Mouse (Mus musculus): ENCODE data around the gene Mutyh. TPM values are rescaled to one million over a fixed set of nuclear protein-coding genes. Genes with fewer than 3 reads are reported as not detected.
"Not testable (repeated sequence)": the region's sequence is repeated elsewhere in the genome, so short reads cannot be mapped to it uniquely, and the experiment has no call there.

The Mutyh gene
- total RNA-seq, 2 experiments from 2014 or later: 0.88 to 0.96 TPM

DNA sequence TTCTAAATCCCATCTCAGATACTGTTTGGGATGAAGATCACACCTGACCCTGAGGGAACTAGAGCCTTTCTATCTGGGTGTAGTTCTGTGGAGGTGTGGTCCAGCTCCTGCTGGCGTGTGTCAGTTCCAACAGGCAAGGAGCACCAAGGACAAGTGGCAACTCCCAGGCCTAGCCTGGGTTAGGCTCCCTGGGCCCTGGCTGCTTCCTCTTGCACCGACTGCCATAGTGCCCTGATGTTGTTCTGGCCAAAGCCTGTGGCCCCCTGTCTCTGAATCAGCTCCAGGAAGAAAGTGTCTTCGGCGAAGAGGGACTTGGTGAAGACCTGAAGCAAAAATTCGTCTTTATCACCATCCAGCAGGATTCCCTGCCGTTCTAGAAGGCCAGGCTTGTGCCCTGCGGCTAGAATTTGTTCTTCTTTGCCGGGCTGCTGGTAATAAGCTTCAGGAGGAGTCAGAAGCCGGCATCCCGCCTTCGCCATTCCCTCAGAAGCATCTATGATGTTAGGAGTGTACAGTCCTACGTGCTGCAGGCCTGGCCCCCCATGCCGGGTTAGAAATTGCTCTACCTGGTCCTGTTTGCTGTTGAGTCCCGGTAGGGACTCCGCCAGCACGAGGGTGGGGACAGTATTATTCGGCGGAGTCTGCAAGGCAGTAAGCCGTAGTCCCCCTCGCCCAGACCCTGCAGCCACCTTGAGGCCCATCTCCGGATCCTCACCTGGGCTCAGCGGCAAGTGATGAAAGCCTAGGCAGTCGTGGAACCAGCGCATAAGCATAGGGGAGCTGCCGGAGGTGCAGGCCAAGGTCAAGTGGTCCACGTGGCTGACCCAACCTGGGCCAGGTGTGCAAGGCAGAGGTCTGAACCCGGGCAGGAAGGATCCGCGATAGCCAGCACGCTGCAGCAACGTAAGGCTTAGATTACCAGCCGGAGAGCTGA, 12.7 kb downstream of the Mutyh start:
- DNase-seq: no peak
- intact Hi-C loops (cut with DNase I): no loop called here

DNA sequence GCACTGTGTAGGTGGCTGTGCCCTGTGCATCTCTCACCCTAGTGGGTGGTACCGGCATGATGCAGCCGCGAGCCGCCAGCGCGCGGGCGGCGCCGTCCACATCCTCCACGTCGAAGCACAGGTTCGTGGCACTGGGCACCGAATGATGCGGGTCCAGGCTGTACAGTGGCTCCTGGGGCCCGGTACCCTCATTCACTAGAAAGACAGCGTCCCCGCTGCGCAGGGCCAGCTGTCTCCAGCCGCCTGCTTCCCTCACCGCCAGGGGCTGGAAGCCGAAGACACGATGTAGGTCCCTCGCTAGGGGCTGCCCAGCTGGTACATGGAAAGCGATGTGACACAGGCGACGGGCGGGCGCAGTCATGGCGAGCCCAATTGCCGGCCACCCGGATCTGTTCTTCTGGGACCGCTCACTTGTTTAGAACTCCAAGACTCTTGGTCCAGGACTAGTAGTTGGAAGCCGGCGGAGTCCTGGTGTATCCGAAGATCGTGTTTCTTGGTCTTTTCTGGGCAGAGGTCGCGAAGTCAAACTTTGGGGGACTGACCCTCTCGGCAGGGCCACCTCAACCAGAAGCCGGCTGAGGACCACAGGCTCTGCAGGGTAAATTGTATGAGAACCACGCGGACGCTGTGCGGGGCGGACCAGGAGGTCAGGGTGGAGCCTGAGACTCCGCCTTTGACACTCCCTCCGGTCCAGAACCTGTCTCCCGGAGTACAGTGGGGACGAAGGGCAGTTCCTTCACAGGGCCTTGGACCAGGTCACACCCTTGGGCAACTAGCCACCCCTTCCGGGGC, 13.6 kb downstream of the Mutyh start:
- DNase-seq: peak; percentile 75 to 81
- intact Hi-C loops (cut with DNase I): no loop called here

DNA sequence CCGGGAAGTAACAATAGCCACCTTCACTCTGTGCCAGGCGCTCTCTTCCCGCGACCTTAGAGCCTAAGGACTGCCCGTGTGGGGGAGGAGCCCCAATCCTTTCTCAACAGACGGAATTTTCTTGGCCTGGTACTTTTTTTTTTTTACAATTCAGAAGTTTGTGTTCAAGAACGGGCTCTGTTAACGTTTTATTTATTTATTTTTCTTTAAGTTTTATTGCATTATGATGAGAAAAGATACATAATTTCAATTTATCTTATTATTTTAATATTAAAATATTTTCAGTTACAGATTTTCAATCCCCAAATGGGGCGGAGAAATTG, 14.1 kb downstream of the Mutyh start, which contains the start of gene Hpdl:
Gene Hpdl (minus strand): TSS at position 14 of the 323 bp plus-strand sequence.
- intact Hi-C loops (cut with DNase I): no loop called here
- DNase-seq: no peak

DNA sequence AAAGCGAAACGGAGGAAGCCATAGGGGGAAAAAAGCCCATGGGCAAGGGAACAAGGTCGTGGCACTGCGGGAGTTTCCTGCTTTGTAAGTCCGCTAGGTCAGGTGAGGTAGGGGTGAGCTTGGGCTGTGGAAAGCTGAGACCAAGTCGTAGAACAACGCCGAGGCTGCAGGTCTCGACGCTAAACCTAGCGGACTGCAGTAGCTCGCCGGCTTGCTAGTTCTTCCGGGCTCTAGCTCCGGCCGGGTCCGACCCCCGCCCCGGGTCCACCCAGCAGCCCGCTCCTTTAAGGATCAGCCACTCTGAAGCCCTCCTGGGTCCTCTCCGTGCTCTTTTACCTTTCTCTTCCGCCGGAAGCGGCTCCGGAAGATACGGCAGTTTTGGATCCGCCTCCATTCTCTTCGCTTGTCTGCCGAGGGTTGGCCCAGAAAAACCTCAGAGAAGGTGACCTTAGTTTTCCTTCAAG, 17.1 kb downstream of the Mutyh start:
- DNase-seq: peak; percentile 65 to 72
- intact Hi-C loops (cut with DNase I): loop anchor here (5.0 kb wide), 1 partner anchor 318 kb away; no protein-coding TSS in a partner anchor

DNA sequence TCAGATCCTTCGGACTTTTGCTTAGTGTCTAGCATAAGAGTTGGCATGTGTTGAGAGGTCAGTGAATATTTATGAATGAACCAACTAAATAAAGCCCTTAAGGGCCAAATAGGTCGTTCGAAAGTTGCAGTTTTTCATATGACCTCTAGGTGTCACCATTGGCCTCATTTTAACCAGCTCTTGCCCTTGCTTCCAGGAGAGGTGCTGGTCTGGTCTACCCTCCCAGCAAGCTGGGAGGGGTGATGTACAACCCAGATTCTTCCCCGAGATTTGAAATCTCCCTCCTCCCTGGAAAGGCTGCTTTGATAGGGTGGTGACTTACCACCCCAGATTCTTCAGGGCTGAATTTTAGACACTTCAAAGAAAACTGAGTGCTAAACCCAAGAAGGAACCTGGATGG, 20.3 kb downstream of the Mutyh start:
- peak in 1 of 2 experiments; percentile 46 for DNase-seq
- intact Hi-C loops (cut with DNase I): loop anchor here (1.0 to 5.0 kb wide), 2 partner anchors 163 to 314 kb away; no protein-coding TSS in a partner anchor

DNA sequence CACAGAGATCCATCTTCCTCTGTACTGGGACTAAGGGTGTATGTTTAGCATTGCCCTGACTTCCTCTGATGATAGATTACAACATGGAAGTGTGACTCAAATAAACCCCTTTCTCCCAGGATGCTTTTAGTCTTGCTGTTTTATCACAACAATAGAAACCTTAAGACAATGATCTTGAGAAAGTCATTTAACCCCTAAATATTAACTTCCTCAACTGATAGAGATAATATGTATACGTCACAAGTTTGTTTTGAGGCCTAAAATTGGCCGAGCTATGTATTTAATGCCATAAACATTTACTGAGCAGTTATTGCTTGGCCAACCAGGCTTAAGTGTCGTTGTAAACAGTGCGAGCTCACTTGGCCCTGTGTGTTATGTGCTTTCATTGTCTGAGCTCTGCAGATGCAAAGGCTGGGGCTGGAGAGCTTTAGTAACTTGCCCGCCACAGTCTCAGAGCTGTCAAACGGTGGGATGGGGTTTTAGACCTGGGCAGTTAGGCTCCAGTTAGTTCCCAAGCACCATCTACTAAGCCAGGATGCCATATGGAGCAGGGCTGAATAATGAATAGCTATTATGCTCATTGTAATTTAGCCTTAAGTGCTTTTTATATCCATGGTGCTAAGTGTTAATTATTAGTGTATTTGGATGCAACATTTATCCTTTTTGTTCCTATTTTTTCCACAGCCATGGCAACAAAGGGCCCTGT, 22.0 kb downstream of the Mutyh start:
- intact Hi-C loops (cut with DNase I): loop anchor here (5.0 kb wide), 1 partner anchor 313 kb away; no protein-coding TSS in a partner anchor
- no peak for DNase-seq

DNA sequence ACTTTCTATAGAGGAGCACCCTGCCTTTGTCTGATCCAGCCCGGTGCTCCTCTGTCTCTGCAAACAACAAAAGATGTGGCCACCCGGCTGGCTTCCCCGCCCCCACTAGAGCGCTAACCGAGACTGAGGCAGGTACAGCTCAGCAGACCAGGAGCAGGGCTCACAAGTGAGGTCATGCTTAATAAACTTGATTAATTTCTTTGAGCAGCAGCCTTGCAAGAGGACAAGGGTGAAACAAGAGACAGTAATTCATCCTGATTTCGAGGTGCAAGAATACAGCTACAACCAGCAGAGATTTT, 22.5 kb downstream of the Mutyh start:
- DNase-seq: no peak
- intact Hi-C loops (cut with DNase I): no loop called here

DNA sequence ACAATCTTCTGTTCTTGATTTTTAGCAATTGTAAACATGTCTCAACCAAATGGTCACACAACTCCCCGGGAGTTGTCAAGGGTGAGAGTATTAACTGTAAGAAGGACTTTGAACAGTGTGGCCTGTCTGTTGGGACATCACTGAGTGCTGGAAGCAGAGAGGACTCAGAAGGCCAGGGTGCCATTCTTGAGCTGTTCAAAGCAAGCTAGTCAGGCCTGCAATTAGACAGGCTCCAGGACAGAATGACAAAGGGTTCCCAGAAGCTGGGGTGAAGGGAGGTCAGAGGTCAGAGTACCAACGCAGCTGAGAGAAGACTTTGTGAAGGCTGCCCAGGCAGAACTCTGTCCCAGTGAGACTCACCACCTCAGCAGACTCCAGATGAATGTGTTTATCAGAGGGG, 31.5 kb downstream of the Mutyh start:
- DNase-seq: no peak
- intact Hi-C loops (cut with DNase I): no loop called here

DNA sequence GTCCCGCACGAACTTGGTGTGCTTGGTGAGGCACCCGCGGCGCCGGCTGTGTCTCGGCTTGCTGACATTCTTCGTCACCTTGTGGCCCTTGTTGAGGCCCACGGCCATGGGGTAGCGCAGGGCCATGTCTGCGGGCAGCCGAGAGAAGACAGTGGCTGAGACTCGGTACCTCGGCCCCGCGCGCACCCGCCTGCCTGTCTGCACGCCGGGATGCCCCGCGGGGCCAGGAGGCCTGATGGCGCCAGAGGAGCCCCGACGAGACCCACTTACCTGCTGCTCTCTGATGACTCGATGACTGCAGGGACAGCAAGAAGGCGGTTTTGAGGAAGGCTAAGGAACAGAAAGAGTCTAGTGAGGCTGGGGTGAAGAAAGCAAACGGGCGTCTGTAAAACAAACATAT, 32.6 kb downstream of the Mutyh start:
- DNase-seq; intact Hi-C loops (cut with DNase I): not testable (repeated sequence)

DNA sequence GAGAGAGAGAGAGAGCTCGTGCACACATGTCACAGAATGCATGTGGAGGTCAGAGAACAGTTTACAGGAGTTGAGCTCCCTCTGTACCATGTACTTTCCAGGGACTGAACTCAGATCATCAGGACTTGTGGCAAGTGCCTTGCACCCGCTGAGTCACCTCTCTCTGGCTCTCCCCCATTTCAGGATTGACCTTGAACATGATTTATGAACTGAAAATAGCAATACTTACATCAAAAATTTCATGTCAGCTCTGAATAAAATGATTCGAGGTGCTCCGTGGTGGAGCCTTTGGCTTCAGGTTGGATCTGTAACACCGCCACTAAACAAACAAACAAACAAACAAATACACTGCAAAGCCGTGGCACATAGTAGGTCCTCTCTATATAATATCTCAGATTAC, 33.3 kb downstream of the Mutyh start:
- no peak for DNase-seq
- intact Hi-C loops (cut with DNase I): no loop called here

DNA sequence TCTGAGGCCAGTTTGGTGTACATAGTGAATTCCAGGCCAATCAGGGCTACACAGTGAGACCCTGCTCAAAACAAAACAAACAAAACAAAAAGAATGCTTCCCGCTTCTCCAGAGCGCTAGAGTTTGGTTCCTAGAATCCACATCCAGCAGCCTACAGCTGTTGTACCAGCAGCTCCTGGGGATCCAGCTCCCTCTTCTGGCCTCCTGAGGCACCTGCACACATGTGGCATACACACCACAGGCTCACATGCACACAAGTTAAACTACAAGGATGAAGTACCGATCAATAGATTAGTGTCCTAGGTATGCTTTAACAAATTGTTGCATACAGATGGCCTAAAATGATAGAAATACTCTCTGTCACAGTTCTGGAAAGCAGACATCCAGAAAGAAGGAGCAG, 36.8 kb downstream of the Mutyh start:
- intact Hi-C loops (cut with DNase I): no loop called here
- DNase-seq: no peak

DNA sequence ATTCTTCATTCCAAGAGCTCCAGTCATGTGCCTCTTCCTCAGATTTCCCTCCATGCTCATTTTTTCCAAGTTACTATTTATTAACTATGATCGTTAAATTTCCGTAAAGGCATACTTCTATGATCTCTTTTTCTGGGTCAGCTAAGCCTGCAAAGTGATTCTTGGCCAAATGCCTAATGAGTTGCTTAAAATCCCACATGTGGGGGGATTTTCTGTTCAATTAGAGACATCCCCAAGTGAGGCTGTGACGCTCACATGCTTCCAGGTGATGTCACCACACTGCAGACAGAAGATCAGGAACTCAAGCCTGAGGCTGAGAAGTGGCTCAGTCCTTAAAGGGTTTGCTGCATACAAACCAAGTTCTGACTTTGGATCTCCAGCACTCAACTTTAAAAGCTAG, 42.4 kb downstream of the Mutyh start:
- DNase-seq: no peak
- intact Hi-C loops (cut with DNase I): no loop called here

DNA sequence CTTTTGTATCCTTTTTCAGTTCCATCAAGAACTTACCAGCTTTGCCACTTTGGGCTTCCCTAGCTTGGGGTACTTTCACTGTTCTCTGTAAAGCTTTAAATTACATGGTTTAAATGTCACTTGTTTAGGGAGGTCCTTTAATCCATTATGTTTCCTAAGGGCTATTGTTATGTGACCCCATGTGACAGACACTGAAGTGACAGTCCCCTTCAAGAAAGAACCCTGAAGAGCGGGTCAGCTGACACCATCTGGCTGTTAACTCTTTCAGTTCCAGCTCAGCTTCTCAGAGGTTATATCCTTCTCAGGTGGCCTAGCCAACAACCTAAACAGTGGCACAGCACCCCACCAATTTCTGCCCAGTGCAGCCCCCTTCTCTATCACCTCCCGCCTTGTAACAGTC, 46.8 kb downstream of the Mutyh start:
- no peak for DNase-seq
- intact Hi-C loops (cut with DNase I): no loop called here

DNA sequence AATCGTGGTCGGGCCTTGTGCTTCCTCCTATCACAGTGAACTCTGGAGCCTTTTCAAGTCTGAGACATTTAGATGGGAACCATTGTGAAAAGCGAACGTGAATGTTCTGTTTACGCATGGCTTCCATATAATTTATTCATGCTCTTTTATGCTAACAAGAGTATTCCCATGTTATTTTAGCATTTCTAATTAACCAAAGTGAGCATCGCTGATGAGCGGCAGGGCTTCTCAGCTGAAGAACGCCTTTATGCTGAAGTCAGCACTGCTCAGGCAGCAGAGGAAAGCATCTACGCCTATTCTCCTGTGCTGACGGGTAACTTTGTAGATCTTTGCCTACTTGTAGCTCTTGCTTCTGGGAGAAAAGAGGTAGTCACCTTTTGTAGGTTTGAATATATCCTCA, 49.7 kb downstream of the Mutyh start:
- DNase-seq: no peak
- intact Hi-C loops (cut with DNase I): no loop called here

DNA sequence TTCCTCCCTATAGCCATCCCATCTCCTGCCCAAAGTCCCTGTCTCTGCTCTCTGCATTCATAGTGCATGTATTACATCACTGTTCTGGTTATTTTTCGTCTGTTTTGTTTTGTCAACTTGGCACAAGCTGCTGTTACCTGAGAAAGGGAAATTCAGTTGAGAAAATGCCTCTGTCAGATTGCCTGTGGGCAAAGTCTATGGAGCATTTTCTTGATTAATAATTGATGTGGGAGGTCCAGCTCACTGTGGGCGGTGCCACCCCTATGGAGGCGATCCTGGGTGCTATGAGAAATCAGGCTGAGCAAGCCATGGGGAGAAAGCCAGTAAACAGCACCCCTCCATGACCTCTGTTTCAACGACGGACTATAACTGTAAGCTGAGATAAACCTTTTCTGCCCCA, 52.2 kb downstream of the Mutyh start:
- DNase-seq: no peak
- intact Hi-C loops (cut with DNase I): no loop called here

DNA sequence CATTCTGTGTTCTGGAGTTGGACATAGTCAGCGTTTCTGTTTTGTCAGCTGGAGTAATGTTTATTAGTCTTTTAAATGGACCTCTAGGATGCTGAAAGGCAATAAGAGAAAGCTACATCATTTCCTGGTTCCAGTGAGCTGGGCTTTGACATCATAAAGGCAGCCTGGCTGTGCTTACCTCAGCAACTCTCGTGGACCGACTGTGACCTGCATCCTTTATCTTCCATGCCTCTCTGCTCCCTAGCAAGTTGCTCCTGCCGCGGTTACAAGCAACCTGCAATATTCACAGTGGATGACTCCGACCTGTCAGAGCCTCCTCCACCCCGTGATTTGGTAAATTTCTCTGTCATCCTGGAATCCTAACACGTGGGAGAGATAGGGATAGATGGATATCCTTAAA, 54.5 kb downstream of the Mutyh start:
- intact Hi-C loops (cut with DNase I): no loop called here
- no peak for DNase-seq

Other genes starting within 250 kb of the Mutyh start
- gene Ccdc17, start 211.1 kb upstream of the Mutyh start, total RNA-seq (2021): 1 to 10 TPM; 3.0 to 4.3 TPM
- 10 to 100 TPM; 30.3 to 34.8 TPM for gene Nasp, start 179.8 kb upstream of the Mutyh start, total RNA-seq (2021)
- 100 to 1,000 TPM; 315 to 333 TPM for gene Akr1a1, start 156.0 kb upstream of the Mutyh start, total RNA-seq (2021)
- gene Prdx1, start 122.2 kb upstream of the Mutyh start, total RNA-seq (2021): 100 to 1,000 TPM; 392 to 403 TPM
- gene Mmachc, start 99.3 kb upstream of the Mutyh start, total RNA-seq (2021): 10 to 100 TPM; 39.9 to 42.3 TPM
- 1 to 10 TPM; 6.8 to 9.3 TPM for gene Ccdc163, start 99.2 kb upstream of the Mutyh start, total RNA-seq (2021)
- gene Tesk2, start 86.8 kb upstream of the Mutyh start, total RNA-seq (2021): 1 to 10 TPM; 1.7 to 2.7 TPM
- 1 to 10 TPM; 8.6 to 9.3 TPM for gene Toe1, start 83 bp upstream of the Mutyh start, total RNA-seq (2021)
- gene Hpdl, start 14.0 kb downstream of the Mutyh start, total RNA-seq (2021): 1 to 10 TPM; 3.2 to 3.6 TPM
- gene Zswim5, start 69.7 kb downstream of the Mutyh start, total RNA-seq (2021): 1 to 10 TPM; 1.1 to 1.6 TPM
- 100 to 1,000 TPM in 1 of 2 experiments, 10 to 100 TPM in 1; 92.7 to 106 TPM for gene Urod, start 186.7 kb downstream of the Mutyh start, total RNA-seq (2021)
- 10 to 100 TPM; 18.6 to 18.9 TPM for gene Hectd3, start 187.6 kb downstream of the Mutyh start, total RNA-seq (2021)
- gene Eif2b3, start 211.7 kb downstream of the Mutyh start, total RNA-seq (2021): 10 to 100 TPM; 14.9 to 15.5 TPM